Mouse (Mus musculus) fat pad, adult 2 months (tissue): ENCODE results near the gene Crip3.

Experiments
- DNase-seq: peaks from one replicate; pipeline ENCODE4 v3.0.0-alpha.2; 2011; ENCODE audit warnings: low read depth, low spot score; ENCODE audit errors: extremely low read depth

The Crip3 gene

DNA sequence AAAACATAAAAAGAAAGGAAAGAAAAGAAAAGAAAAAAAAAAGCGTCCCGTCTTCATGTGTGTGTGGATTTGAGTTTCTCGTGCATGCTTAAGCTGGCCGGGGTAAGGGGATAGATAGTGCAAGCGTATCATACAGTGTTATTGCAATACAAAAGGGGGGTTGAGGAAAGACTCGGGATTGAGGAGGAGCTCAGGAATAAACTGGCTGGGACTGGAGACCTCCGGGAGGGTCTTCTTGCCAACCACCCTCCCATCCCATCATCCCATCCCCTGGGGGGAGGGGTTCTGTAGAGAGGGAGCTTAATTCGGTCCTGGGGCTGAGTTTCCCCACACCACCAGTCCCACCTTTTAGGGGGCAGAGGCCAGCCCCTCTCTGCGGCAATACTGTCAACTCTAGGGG lies 25.8 kb downstream of the Crip3 start:
- no peak for DNase-seq

DNA sequence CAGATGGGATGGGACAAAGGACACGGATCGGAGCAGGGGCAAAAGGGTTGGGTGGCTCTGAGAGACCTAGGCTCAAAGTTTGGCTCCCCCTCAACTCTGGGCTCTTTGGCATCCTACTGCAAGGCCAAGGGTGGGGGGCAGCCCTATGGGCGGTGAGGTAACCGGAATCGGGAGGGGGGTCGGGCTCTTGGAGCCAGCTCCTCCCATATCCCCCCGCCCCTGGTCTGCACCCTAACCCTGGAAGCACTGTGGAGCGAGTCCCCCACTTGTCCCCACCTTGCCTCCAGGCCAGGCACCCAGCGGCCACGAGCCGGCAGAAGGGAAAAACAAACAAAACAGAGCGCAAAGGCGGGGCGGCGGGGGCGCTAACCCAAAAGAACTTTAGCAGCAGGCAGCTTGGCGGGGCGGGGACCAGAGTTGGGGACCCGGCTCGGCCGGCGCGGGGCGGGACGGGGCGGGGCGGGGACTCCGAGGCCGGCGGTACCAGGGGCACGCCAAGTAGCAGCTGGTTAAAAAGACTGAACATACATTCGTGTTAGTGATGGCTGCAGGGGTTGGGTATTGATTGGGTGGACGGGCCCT lies 26.5 kb downstream of the Crip3 start:
- no peak for DNase-seq

DNA sequence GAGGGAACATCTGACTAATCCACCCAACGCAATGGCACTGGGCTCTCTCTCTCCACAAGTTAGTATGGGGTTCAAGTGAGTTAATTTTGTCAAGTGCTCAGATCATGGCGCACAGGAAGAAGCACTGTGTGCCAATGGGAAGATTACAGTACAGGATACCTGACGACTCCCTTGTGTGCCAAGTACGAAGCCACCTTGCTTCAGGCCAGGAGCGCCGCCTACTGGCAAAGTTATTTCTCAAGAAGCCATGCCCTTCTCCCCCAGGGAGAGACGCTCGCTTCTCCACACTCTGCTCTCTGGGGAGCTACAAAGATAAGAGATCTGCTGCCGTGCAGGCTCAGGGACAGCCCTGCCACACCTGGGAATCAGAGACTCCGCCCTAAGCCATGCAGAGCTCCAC lies 29.1 kb downstream of the Crip3 start:
- peak; percentile 1 for DNase-seq

DNA sequence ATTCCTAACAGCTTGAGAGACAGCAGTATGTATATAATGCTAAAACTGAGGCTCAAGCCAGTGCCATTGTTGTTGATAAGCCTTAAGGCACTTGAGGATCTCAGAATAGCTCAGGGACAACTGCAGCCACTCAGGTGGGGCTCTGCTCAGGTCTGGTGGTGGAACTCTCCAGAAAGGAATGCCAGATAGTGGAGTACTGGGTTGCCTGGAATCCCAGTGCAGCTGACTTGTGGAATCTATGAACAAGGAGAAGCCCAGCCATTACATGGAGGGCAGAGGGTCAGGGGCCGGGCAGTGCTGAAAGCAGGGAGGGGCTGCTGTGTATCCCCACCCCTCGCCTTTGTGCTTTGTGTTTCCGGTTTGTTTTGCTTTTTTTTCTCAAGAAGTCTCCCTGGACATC lies 29.7 kb downstream of the Crip3 start:
- no peak for DNase-seq

DNA sequence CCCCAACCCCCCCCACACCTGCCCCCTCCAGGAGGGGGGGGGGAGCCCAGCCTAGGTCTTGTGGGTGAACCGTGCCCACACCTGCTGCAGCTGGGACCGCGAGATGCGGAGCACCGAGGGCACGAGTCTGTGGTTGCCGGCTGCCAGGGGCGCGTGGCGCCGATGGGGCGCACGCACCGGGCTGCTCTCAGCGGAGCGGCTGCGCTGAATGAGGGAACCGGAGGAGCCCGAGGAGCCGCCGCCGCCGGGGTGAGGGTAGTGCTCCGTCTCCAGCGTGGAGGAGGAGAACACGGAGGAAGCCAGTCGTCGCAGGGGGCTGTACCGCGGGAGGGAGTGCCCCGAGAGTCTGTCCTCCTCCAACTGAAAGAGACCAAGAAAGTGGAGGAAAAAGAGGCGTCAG lies 31.9 kb downstream of the Crip3 start:
- no peak for DNase-seq

DNA sequence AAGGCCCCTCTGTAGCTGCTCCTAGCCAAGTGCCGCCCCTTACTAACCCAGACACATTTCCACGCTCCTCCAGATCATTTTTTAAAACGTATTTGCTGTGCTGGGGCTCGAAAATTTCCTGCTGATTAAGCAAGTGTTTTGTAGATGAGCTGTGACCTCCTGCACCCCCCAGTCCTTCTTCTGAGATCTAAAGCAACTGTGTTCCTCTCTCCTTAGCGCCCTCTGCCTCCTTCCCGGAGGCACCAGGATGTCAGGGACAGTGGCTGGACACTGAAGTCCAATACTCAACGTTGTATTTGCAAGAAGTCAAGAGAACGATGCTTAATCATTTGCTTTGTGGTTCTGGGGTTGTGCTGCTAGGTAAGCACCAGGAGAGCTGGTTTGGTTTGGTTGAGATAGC lies 32.6 kb downstream of the Crip3 start:
- DNase-seq: no peak

DNA sequence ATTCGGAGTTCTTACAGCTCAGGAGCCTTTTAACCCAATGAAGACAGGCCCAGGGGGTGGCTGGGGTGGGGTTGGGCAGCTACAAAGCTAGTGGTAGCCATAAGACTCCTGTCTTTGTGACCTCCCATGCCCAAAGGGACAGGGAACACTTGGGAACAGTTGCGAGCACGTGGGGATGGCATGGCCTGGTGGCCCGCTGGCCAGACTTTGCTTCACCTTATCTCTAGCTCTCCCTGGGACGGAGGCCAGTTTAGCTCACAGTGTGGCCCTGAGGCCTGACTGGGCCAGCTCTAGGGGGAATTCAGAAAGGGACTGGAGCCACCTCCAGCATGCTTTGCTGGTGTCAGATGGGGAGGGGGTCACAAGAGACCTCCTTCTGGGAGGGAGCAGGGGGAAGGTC lies 33.5 kb downstream of the Crip3 start:
- DNase-seq: no peak

DNA sequence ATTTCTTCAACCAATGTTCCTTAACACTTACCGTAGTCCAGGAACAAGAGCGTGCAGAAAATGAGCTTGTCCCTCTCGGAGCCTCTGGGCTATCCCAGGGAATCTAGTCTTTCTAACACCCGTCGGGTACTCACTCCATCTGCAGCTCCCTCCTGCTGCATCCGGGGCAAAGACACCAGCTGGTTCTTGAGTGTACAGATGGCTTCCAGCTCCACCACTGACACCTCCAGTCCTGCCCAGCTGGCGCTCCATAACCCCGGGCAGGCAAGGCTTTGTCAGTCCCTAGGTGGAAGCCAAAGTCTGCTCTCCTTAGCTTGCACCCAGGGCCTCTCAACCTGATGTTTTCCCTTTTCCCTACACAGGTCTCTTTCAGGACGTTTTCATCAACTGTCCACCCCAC lies 39.1 kb downstream of the Crip3 start:
- no peak for DNase-seq

DNA sequence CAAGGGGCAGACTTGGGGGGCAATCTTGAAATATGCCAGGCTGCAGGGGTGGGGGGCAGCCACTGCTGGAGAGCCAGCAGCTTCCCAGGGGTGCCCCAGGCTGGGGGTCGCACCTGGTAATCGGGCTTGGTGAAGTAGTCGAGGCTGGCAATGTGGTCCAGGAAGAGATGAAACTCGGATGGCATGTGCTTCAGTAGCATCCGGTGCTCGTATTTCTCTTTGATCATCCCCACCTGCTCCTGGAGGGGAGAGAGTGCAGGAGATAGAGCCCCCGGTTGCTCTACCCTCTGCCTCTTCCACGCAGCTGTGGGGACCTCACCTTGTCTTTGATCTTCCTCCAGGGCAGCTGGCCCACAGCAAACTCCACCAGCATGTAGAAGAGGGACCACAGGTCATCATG lies 47.9 kb downstream of the Crip3 start:
- no peak for DNase-seq

DNA sequence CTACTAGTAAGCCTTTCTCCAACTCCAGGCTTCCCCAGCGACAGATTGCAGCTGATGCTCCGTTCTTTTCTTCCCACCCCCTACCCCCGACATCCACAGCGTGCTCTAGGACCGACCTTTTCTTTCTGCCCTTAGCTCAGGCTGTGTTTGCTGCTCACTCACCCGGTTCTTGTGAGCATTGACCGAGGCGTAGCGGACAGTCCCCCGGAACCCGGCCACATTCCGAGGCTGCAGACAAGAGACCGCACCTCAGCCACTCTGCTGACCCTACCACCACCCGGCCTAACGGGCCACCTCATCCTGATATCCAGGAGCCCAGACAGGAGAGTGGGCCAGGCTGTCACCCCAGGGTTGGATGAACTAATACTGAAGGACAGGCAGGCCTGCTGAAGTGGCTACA lies 48.6 kb downstream of the Crip3 start:
- DNase-seq: no peak
